Mouse (Mus musculus) adrenal gland, adult 8-10 months (tissue): ENCODE data around the gene Ocrl. TPM values are rescaled to one million over a fixed set of nuclear protein-coding genes. Genes with fewer than 3 reads are reported as not detected.

ENCODE experiments used
- DNase-seq: peaks from one replicate; pipeline ENCODE4 v3.0.0; 2022
- total RNA-seq, 4 experiments: library from RNA; stranded (reverse); gene quantifications; 2 replicates each; pipeline ENCODE4 v1.2.4; 2022

Gene Ocrl
- 10 to 100 TPM; 54.2 to 95.2 (median 75.8) TPM for total RNA-seq

GRCm38 (mm10) chrX:47912306-47912792, at the start of gene Ocrl:
Ocrl (plus strand) TSS chrX:47912387.
- DNase-seq: peak; percentile 49

- no peak for DNase-seq
These were observed 32.1 kb upstream of the Ocrl start for GRCm38 (mm10) chrX:47880052-47880451.

- DNase-seq: no peak
These were observed 29.4 kb upstream of the Ocrl start for GRCm38 (mm10) chrX:47882813-47883212.

- no peak for DNase-seq
These were observed 24.8 kb upstream of the Ocrl start for GRCm38 (mm10) chrX:47887401-47887800.

- DNase-seq: no peak
These were observed 20.8 kb upstream of the Ocrl start for GRCm38 (mm10) chrX:47891243-47891906.

- DNase-seq: no peak
These were observed 20.2 kb upstream of the Ocrl start for GRCm38 (mm10) chrX:47891907-47892430.

GRCm38 (mm10) chrX:47892431-47893024, 19.7 kb upstream of the Ocrl start, which contains the start of gene Smarca1:
Smarca1 (minus strand) TSS chrX:47892974.
- no peak for DNase-seq

- no peak for DNase-seq
These were observed 836 bp downstream of the Ocrl start for GRCm38 (mm10) chrX:47912904-47913542.

- no peak for DNase-seq
These were observed 1.4 kb downstream of the Ocrl start for GRCm38 (mm10) chrX:47913543-47913938.

GRCm38 (mm10) chrX:47916831-47917230, 4.6 kb downstream of the Ocrl start:
- no peak for DNase-seq

GRCm38 (mm10) chrX:47920541-47920940, 8.4 kb downstream of the Ocrl start:
- DNase-seq: no peak

- DNase-seq: no peak
These were observed 15.8 kb downstream of the Ocrl start for GRCm38 (mm10) chrX:47927981-47928380.

- DNase-seq: no peak
These were observed 18.3 kb downstream of the Ocrl start for GRCm38 (mm10) chrX:47930449-47930848.

GRCm38 (mm10) chrX:47934352-47934751, 22.2 kb downstream of the Ocrl start:
- no peak for DNase-seq

GRCm38 (mm10) chrX:47936885-47937284, 24.7 kb downstream of the Ocrl start:
- no peak for DNase-seq

- DNase-seq: no peak
These were observed 25.6 kb downstream of the Ocrl start for GRCm38 (mm10) chrX:47937740-47938139.

- no peak for DNase-seq
These were observed 37.5 kb downstream of the Ocrl start for GRCm38 (mm10) chrX:47949729-47950128.

GRCm38 (mm10) chrX:47962579-47962978, 50.4 kb downstream of the Ocrl start:
- DNase-seq: no peak

- DNase-seq: no peak
These were observed 58.2 kb downstream of the Ocrl start for GRCm38 (mm10) chrX:47970371-47970770.

GRCm38 (mm10) chrX:47970864-47971263, 58.7 kb downstream of the Ocrl start:
- no peak for DNase-seq

- no peak for DNase-seq
These were observed 59.4 kb downstream of the Ocrl start for GRCm38 (mm10) chrX:47971366-47972128.

- peak; percentile 24 for DNase-seq
These were observed 64.4 kb downstream of the Ocrl start for GRCm38 (mm10) chrX:47976551-47976950.

GRCm38 (mm10) chrX:47977078-47977477, 64.9 kb downstream of the Ocrl start:
- no peak for DNase-seq
